Mouse (Mus musculus) adrenal gland, postnatal 36 days (tissue): ENCODE data around the gene Nme1. TPM values are rescaled to one million over a fixed set of nuclear protein-coding genes. Genes with fewer than 3 reads are reported as not detected.

Source experiments
- total RNA-seq, 2 experiments: library from RNA; stranded (reverse); gene quantifications; 2 replicates each; pipeline ENCODE4 v1.2.3; 2021

The Nme1 gene
- total RNA-seq, 2 experiments from 2014 or later, result 33.5 to 41.7 TPM

Other genes starting within 250 kb of the Nme1 start
- 10 to 100 TPM; 24.3 to 25.5 TPM for gene Utp18, start 82.8 kb downstream of the Nme1 start, total RNA-seq
- 10 to 100 TPM; 24.6 to 32.5 TPM for gene Mbtd1, start 82.7 kb downstream of the Nme1 start, total RNA-seq
- 100 to 1,000 TPM; 504 to 546 TPM for gene Nme2, start 12.3 kb downstream of the Nme1 start, total RNA-seq
- 10 to 100 TPM; 66.6 to 85.5 TPM for gene Gm20390, start 228 bp downstream of the Nme1 start, total RNA-seq
- 100 to 1,000 TPM; 108 to 117 TPM for gene Spag9, start 27.6 kb upstream of the Nme1 start, total RNA-seq
- gene Tob1, start 242.9 kb upstream of the Nme1 start, total RNA-seq, result 100 to 1,000 TPM; 290 to 355 TPM